Mouse (Mus musculus) 3134 (cell line): ENCODE data around the gene Csrnp3.

ENCODE experiments used
- DNase-seq: peaks from one replicate; pipeline ENCODE4 v3.0.0-alpha.2; 2011; ENCODE audit warnings: low spot score; ENCODE audit not compliant: insufficient read length; ENCODE audit errors: extremely low read depth

Gene Csrnp3

DNA sequence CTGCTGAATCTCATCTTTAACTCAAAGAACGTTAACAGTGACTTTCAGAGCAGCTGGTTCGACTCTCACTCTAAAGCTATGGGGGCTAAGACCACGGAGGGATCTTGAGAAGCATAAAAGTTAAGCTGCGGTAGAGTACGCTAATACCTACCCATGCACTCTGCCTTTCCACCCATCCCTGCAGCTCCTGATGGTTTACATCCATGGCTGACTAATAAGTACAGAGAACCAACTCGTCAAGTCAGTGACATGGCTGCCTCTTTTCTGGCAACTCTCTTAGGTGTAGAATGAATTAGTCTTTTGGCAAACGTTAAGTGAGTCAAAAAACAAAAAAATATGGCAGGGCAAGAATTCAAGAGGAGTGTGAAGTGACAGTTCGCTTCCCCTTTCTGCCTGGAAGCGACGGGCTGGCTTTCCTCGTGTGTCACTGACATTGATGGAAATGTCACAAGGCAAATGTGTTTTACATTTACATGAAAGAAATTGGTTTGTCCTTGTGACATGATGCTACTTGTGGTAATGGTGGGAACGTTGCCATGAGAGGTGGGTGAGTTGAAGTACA is 19.3 kb downstream of the Csrnp3 start:
- no peak for DNase-seq

DNA sequence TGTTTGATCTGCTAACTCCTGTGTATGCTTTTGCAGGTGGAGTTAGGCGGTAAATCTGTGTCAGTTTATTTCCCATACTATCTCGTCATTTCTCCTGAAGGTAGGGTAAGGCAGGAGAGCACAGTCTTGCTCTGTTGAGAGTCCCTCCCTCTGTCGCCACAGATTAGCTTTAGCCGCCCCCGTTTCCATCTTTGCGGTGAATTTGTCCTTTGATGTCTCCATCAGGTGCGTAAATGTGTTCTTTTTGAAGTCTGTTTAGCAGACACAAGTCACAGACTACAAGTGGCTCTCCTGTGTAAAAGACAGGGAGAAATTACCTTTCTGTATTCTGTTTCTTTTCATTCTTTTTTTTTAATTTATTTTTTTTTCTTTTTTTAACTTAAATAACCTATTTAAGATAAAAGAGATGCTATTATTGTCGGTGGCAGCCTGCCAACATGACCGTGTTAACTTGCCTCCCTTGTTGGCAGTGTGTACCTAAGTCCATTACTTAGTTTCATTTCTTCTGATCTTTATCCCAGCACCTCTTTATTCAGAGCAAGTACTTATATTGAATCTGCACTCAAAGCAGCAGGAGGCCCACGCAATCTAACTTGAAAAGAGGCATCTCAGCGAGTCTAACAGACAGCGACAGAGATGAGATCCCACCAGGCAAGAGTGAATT is 25.5 kb downstream of the Csrnp3 start:
- no peak for DNase-seq

DNA sequence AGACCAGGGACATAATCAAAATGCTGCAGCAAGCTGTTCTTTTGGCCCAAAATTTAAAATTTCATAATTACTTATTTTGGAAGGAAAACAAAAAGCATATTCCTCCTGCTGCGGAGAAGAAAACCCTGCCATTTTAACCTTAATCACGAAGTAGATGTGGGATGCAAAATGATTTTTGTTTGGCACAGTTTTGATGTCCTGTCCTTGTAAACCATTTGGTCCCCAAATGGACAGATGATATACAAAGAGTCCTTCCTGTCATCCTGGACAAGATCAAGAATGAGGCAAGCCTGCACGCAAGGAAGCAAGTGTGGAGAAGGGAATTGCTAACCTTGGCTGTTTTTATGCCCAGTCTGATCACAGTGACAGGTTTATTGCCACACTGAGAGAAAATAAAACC is 46.0 kb downstream of the Csrnp3 start:
- DNase-seq: no peak

DNA sequence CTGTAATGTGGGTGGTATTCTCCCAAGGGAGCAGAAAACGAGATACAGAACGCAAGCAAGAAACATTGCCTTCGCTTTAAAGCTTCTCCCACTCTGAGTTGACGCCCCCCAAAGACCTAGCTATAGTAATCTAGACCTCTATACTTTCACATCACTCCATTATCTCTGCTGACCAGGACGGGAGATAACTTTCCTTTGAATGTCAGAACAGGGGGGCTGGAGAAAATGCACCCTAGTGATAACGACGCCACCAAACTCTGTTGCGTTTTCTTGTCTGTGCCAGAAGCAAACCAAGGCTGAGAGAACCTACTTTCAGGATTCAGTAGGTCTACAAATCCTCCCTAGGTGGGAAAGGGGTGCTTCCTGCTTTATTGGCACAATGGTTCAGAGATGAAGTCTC is 47.7 kb downstream of the Csrnp3 start:
- no peak for DNase-seq

DNA sequence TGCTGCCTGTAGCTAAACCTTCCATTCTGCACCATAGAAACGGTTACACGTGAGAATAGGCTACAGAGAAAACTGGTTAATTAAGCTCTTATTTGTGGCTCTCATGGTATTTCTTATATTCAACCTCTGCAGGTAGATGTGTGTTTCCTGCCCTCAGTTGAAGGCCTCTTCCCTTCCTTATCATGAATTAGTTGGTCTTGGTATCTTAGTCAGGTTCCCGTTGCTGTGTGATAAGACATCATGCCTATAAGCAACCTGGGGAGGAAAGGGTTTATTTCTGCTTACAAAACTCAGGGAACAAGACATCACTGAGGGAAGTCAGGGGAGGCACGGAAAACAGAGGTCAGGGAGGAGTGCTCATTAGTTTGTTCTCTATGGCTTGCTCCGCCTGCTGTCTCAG is 48.7 kb downstream of the Csrnp3 start:
- no peak for DNase-seq

DNA sequence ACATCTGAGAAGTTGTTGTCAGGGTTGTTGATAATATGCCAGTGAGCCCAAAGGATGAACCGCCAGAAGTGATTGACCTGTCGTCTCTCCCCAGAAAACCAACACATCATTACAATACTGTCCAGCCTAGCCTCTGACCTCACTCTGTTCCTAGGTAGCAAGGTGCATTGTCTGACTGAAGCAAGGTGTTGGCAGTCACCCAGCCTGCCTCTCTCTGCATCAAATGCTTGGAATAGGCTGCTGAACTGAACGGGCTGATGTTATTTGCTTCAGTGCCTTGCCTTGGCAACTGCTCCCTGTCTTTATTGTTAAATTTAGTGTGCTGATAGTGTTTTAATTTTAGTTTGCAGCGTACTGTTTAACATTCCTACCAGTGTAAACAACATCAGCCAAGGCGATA is 51.0 kb downstream of the Csrnp3 start:
- DNase-seq: no peak

DNA sequence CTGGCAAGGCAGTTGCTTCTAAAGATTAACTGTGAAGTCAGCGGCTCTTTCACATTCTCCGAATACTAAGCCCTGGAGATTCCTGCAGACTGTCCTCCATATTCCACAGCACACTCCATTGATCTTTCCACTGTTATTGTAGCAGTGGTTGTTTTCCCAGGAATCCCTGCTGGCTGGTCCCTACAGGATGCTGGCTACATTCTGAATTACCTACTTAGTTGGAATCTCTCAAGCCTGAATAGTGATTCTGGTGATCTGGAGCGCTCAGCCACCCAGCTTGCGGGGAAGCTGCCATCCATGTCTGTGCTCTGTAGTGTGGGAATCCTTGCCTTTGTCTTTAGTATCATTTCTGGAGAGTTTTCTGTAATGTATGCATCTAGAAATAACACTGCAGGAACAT is 51.5 kb downstream of the Csrnp3 start:
- no peak for DNase-seq

DNA sequence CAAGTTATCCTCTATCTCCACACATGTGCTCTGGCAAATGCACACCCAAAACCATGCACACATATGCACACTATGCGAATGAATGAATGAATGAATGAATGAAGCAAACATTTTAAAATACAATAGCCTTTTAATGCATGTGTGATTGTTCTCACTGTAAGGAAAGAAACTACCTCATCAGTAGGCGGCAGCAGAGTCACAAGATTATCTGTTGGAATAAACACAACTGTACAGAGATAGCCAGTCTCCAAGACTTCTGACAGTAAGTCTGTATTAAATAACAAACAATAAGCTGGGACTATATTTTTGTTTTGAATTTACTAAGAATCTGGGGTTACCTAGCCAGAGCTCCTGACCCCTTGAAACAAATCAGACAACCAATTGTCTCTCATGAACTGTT is 53.9 kb downstream of the Csrnp3 start:
- DNase-seq: no peak

DNA sequence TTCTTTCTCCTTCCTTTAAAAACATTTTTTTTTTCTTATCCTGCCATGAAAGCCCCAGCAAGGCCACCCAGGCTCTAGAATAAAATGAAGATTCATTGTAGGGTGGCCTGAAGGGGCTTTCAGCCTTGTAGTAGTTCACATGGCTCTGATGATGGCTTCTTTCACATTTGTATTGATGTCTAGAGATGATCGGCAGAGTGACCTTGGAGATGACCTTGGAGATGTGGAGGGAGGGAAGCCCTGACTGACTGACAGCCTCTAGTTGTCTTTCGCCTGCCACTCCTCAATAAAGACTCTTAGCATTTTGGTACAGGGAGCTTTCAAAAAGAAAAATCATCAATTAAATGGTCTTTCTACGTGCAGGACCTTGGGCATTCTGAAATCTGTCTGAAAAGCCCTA is 63.0 kb downstream of the Csrnp3 start:
- DNase-seq: no peak

DNA sequence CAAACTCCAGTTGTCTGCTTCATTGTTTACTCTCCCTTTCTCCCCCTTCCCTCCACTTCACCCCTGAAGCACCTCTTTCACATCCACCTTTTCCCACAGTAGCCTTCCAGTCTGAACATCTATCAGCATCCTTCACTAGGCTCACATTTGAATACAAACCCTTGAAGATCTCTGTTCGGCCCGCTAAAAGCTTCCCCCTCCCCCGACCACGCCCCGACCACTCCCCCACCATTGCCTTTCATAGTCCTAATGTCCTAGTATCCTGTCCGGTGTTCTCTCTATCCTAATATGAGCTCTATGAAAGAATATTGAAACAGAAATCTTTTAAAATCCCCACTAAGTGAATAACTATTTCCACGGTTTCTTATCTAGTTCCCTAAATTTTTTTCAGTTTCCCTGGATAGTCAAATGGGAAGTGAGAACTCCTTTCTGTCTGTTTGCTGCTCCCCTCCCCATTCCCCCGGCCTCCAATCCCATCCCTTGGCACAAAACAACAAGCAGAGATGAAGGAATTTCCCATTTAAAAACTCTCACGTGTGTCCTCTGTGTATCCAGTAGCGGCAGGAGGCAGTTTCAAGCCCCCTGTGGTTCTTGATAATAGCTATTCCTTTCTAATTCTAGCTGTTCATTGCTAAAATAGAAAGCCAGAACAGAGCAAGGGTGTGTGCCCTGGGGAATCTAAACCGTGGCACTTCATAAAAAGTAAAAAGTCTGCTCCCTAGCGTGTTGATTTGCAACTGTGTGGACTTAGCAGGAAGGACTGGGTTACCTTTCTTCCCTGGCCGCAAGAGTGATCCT is 64.4 kb downstream of the Csrnp3 start:
- DNase-seq: no peak

DNA sequence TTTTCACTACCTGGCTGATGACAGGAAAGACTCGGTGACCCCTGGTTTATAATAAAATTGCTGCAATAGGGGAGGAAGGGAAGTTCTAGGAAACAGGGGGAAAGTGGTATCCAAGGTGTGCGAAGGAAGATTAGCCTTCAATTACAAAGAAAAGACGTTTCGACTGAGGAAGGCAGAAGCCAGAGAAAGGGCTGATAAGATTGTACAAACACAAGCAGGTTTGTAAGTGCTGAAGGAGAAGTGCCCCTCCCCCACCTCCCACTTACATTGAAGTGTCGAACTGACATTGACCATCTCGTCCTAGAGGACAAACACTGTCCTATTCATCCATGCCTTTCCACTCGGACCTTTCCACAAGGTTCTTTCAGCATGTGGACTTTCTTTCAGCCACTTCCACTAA is 70.4 kb downstream of the Csrnp3 start:
- DNase-seq: no peak

DNA sequence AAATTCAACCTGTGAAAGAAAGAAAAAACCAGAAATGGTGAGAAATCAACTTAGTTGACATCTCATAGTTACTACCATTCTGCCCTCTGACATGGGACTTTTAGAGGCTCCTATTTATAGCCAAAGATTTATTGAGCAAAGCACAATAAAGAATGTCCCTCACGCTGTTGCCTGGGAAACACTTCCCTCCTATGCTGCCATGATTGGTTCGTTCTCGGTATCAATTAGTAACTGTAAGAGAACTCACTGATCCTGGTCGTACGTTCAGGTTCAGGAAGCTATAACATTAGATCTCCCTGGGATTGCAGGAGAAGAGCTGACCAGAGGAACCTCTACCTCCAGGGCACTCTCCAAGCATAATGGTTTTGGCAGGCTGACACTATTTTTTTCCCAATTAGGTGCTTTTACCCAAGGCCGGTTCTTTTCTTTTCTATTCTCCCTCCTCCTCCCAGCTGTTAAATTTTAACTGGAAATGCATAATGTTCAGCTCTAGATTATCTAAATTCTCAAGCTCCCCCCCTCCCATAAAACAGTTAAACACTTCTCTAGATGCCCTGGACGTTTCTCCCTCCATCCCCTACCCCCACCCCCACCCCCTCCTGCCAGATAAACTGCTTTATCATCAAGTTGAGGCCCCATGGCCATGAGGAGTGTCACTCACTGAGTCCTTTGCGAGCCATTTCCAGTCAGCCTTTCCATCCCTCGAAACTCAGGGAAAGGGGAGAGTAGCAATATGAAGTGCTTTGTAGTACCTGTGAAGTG is 75.3 kb downstream of the Csrnp3 start:
- DNase-seq: no peak

DNA sequence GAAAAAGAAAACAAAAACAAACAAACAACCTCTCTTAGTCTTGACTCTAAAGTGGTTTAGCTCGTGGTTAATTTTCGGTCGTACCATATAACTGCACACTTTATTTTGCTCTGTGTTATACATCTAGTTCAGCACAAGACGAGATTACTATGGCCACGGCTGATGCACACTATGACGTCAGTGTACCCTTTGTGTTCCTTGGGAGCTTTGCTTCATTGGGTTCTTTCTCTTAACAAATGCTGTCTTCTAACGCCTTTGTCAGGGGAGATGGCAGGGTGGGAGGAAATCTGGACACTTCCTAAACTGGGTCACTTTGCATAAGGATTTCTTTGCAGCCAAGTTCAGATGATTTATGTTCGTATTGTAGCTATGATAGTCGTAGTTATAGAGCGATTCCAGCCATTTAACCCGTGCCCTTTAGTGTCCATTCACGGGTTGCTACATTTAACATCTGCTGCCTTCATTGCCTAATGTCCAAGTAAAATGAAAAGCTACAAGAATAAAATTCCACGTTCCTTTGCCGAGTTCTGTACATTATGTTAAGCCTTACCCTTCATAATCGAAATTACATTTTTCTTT is 79.9 kb downstream of the Csrnp3 start:
- DNase-seq: no peak

DNA sequence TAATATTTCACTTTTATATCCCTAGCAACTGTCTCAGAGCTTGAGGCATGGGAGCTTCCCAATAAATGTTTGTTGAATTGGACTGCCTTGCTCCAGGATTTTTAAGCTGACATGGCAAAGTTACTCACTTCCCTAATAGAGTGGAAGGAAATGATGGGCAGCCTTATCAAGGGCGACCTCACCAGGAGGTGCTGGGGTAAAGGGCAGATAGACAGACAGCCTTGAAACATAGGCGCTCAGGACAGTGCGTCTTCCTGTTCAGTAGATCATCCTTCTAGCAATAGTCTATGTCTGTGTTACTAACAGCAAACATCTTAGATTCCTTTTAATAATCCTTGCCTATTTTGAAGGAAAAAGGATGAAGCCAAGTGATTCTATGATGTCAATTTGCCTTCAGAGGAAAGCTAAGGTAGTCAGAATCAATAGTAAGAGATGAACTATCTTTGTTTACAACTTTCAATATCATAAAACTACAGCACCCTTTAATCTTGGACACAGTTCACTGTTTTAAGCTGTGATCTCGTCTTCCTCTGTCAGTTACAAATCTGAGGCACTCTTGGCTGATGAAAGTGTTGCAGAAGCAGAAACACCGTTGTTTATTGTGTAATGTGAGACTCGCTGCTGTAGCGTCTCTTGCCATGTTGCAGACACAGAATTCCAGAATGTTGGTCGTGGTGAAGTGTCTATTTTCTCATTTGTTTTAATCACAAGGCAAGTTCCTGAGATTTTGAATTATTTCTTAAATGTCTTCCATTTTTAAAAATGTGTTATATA is 81.6 kb downstream of the Csrnp3 start:
- DNase-seq: no peak

DNA sequence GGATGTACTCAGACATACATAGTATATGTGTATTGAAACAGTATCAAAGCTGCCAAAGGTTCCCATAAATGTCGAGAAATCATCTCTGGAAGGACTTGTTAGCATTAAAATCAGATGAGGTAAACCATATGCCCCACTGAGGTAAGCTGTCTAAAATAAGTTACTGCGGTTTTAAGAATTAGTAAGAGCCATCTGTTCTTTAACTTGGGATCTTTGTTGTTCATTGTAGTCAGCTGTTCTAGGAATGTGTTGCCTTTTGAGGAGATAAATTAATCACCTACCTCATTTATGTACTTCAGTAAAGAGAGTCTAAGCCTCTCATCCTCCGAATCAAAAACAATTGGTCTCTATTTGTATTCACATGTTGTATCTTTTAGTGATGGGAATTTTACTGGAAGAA is 83.7 kb downstream of the Csrnp3 start:
- DNase-seq: no peak

DNA sequence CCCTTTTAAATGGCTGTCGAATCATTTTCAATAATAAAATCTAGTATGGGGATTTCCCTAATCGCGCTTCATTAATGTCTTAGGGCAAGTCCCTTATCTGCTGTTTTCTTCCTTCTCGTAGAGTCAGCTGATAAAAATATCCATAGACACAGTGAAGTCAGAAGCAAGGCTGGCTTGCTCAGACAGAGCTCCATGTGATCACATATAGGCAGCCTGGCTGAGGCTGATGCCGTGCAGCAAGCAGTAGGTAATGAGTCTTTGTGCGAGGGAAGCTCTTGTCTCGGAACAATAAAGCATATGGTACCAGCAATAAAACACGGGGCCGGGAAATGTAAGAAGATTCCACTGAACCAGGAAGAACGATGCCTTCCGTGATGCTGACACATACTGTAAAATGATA is 84.4 kb downstream of the Csrnp3 start:
- no peak for DNase-seq

DNA sequence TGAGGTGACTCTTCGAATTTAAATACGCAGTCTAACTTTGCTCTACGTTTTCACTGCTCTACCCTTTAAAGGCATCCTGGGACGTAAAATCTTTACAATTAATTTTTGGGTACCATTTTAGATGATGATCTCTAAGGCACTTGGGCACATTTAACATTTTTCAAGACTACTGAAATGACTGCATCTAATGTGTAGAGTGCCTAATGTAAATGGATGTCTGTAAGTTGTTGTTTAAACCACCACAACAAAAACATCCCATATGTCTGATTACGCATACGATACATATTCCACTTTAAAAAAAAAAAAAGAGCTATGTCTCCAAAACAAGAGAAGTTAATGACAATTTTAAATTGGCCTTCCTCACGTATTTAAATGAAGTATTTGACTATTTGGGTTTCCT is 85.7 kb downstream of the Csrnp3 start:
- no peak for DNase-seq

DNA sequence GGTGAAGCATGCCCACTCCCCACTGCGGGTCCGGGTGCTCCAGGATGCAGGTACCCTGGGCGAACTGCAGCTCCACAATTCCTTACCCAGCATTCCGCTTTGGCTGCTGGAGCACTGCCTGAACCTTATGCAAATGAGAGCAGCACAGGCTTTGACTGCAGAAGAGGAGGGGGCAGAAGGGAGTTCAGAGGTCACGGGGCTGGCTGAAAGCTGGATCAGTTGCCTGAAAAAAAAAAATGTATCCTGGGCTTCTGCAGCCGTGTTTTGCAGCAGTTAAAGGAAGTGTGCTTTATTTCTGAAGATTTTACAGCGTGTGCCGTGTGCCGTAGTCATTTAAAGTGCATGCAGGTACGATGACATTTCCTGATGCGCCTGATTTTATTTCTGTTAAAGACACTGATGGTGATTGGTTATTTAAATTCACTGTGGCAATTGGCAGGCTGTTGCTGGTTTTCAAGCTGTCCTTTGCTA is 86.3 kb downstream of the Csrnp3 start:
- DNase-seq: peak; percentile 11

DNA sequence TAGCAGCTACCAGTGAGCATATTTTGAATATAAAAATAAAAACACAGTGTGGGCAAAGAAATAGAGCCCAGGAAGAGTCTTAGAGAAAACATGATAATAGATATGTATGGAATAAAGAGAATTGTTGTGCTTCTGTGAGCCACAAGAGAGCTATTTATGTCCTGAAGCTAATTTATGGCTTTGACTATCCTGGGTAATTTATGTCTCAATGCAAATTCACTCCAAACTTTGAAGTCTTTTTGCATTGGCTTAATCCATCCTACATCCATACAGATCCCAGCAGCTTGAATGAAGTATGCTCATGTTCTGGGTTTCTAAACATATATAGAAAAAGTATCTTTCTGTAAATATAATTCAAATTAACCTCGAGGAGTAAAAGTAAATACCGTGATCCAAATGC is 88.5 kb downstream of the Csrnp3 start:
- no peak for DNase-seq

DNA sequence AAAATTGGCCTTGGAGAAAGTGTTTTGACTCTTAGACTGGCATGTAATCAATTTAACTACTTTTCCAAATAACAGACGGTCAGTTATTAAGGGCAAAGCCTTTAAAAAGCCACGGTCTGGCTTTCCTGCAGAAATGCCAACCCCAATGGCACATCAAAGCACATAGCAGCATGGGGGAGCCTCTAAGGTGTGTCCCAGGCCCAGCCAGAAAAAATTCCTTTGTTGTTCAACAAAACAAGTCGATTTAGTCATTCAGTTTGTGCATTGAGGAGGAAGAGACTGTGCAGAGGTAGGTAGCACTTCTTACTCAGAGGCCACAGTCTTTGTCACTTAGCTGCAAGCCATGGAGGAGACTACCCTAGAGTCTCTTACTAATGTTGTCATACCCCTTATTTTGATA is 93.3 kb downstream of the Csrnp3 start:
- DNase-seq: no peak
